Mouse (Mus musculus): ENCODE measurements around the gene Cdk19. TPM values are rescaled to one million over a fixed set of nuclear protein-coding genes. Genes with fewer than 3 reads are reported as not detected.

Cdk19 gene
- polyA plus RNA-seq, 1 experiment from 2014 or later: 7.0 TPM

- Histone ChIP-seq H3K36me3 (ENCODE audit: control insufficient read depth, insufficient read depth) (no peaks in the 10 kb centered on the region), H3K9ac (ENCODE audit: low read length) (no peak overlapping the region; the same call in 1 of the 2 replicates), H3K4me1 (ENCODE audit: control insufficient read depth, insufficient read depth, low read length) (no peaks in the 10 kb centered on the region), H3K4me3 (ENCODE audit: low read length) (no peak overlapping the region), H3K27me3 (ENCODE audit: control insufficient read depth, insufficient read depth, low read length) (no peaks in the 10 kb centered on the region), H3K27ac (ENCODE audit: low read length) (no peak overlapping the region), H3K9me3 (replicated peaks; ENCODE audit: control insufficient read depth, low read length) (0 out of 2 replicates have a peak, but pooled peaks cover 3% of the 10 kb centered on the region), H3K4me2 (ENCODE audit: low read depth, low read length) (no peak overlapping the region)
- ATAC-seq (replicated peaks; ENCODE audit: extremely low read depth, insufficient read depth, low FRiP score): no peak
- WGBS: 66% methylated on average over 3 of the region's 3 CpGs
These were observed 122.9 kb downstream of the Cdk19 start for GRCm38 (mm10) chr10:40462257-40462656.

- Histone ChIP-seq H3K27ac (ENCODE audit: low read length) (no peak overlapping the region), H3K4me2 (ENCODE audit: low read depth, low read length) (no peak overlapping the region), H3K9ac (ENCODE audit: low read length) (no peak overlapping the region), H3K9me3 (replicated peaks; ENCODE audit: control insufficient read depth, low read length) (0 out of 2 replicates have a peak, but pooled peaks cover 3% of the 10 kb centered on the region), H3K36me3 (ENCODE audit: control insufficient read depth, insufficient read depth) (no peaks in the 10 kb centered on the region), H3K4me1 (ENCODE audit: control insufficient read depth, insufficient read depth, low read length) (no peaks in the 10 kb centered on the region), H3K4me3 (ENCODE audit: low read length) (no peak overlapping the region), H3K27me3 (ENCODE audit: control insufficient read depth, insufficient read depth, low read length) (no peaks in the 10 kb centered on the region)
- WGBS: 60% methylated on average over 8 of the region's 8 CpGs
- no peak for ATAC-seq (replicated peaks; ENCODE audit: extremely low read depth, insufficient read depth, low FRiP score)
These were observed 128.0 kb downstream of the Cdk19 start for GRCm38 (mm10) chr10:40467174-40467911.

- no peak overlapping the region for H3K4me3 ChIP-seq (ENCODE audit: low read length)
- H3K4me1 ChIP-seq (ENCODE audit: control insufficient read depth, insufficient read depth, low read length): no peaks in the 10 kb centered on the region
- no peaks in the 10 kb centered on the region for H3K36me3 ChIP-seq (ENCODE audit: control insufficient read depth, insufficient read depth)
- 82% methylated on average over 1 of the region's 1 CpGs for WGBS
- H3K27ac ChIP-seq (ENCODE audit: low read length): no peak overlapping the region
- no peaks in the 10 kb centered on the region for H3K27me3 ChIP-seq (ENCODE audit: control insufficient read depth, insufficient read depth, low read length)
- ATAC-seq (replicated peaks; ENCODE audit: extremely low read depth, insufficient read depth, low FRiP score): no peak
- H3K4me2 ChIP-seq (ENCODE audit: low read depth, low read length): no peak overlapping the region
- H3K9me3 ChIP-seq (replicated peaks; ENCODE audit: control insufficient read depth, low read length): 0 out of 2 replicates have a peak, but pooled peaks cover 3% of the 10 kb centered on the region
- H3K9ac ChIP-seq (ENCODE audit: low read length): no peak overlapping the region
These were observed 128.5 kb downstream of the Cdk19 start for GRCm38 (mm10) chr10:40467912-40468254.

GRCm38 (mm10) chr10:40469145-40469544 lies 129.8 kb downstream of the Cdk19 start:
- H3K4me3 ChIP-seq (ENCODE audit: low read length): no peak overlapping the region
- H3K9me3 ChIP-seq (replicated peaks; ENCODE audit: control insufficient read depth, low read length): no peaks in the 10 kb centered on the region
- 76% methylated on average over 2 of the region's 2 CpGs for WGBS
- H3K36me3 ChIP-seq (ENCODE audit: control insufficient read depth, insufficient read depth): no peaks in the 10 kb centered on the region
- H3K9ac ChIP-seq (ENCODE audit: low read length): no peak overlapping the region
- no peak overlapping the region for H3K4me2 ChIP-seq (ENCODE audit: low read depth, low read length)
- H3K27me3 ChIP-seq (ENCODE audit: control insufficient read depth, insufficient read depth, low read length): no peaks in the 10 kb centered on the region
- H3K4me1 ChIP-seq (ENCODE audit: control insufficient read depth, insufficient read depth, low read length): no peaks in the 10 kb centered on the region
- no peak for ATAC-seq (replicated peaks; ENCODE audit: extremely low read depth, insufficient read depth, low FRiP score)
- H3K27ac ChIP-seq (ENCODE audit: low read length): no peak overlapping the region

- 55% methylated on average over 5 of the region's 5 CpGs for WGBS
- no peak overlapping the region for H3K9ac ChIP-seq (ENCODE audit: low read length)
- H3K27ac ChIP-seq (ENCODE audit: low read length): peak overlapping the region; percentile 59
- H3K4me2 ChIP-seq (ENCODE audit: low read depth, low read length): 0 out of 2 replicates have a peak overlapping the region, but pooled peaks have one; percentile 12
- no peaks in the 10 kb centered on the region for H3K9me3 ChIP-seq (replicated peaks; ENCODE audit: control insufficient read depth, low read length)
- ATAC-seq (replicated peaks; ENCODE audit: extremely low read depth, insufficient read depth, low FRiP score): peak; percentile 58; the same call in 1 of the 2 replicates
- no peak overlapping the region for H3K4me3 ChIP-seq (ENCODE audit: low read length)
- H3K36me3 ChIP-seq (ENCODE audit: control insufficient read depth, insufficient read depth): peaks cover 7% of the 10 kb centered on the region
- H3K27me3 ChIP-seq (ENCODE audit: control insufficient read depth, insufficient read depth, low read length): no peaks in the 10 kb centered on the region
- H3K4me1 ChIP-seq (ENCODE audit: control insufficient read depth, insufficient read depth, low read length): 0 out of 2 replicates have a peak, but pooled peaks cover 3% of the 10 kb centered on the region
These were observed 137.3 kb downstream of the Cdk19 start for GRCm38 (mm10) chr10:40476535-40477285.

GRCm38 (mm10) chr10:40477426-40478075 lies 138.2 kb downstream of the Cdk19 start:
- no peaks in the 10 kb centered on the region for H3K9me3 ChIP-seq (replicated peaks; ENCODE audit: control insufficient read depth, low read length)
- peaks cover 7% of the 10 kb centered on the region for H3K36me3 ChIP-seq (ENCODE audit: control insufficient read depth, insufficient read depth)
- H3K4me3 ChIP-seq (ENCODE audit: low read length): no peak overlapping the region
- WGBS: 92% methylated on average over 18 of the region's 18 CpGs
- H3K4me1 ChIP-seq (ENCODE audit: control insufficient read depth, insufficient read depth, low read length): 0 out of 2 replicates have a peak, but pooled peaks cover 3% of the 10 kb centered on the region
- no peak overlapping the region for H3K4me2 ChIP-seq (ENCODE audit: low read depth, low read length)
- ATAC-seq (replicated peaks; ENCODE audit: extremely low read depth, insufficient read depth, low FRiP score): no peak
- no peaks in the 10 kb centered on the region for H3K27me3 ChIP-seq (ENCODE audit: control insufficient read depth, insufficient read depth, low read length)
- H3K27ac ChIP-seq (ENCODE audit: low read length): peak overlapping the region; percentile 59
- H3K9ac ChIP-seq (ENCODE audit: low read length): no peak overlapping the region

- Histone ChIP-seq H3K9me3 (replicated peaks; ENCODE audit: control insufficient read depth, low read length) (no peaks in the 10 kb centered on the region), H3K4me2 (ENCODE audit: low read depth, low read length) (no peak overlapping the region), H3K4me3 (ENCODE audit: low read length) (no peak overlapping the region), H3K27ac (ENCODE audit: low read length) (no peak overlapping the region), H3K9ac (ENCODE audit: low read length) (no peak overlapping the region), H3K4me1 (ENCODE audit: control insufficient read depth, insufficient read depth, low read length) (0 out of 2 replicates have a peak, but pooled peaks cover 3% of the 10 kb centered on the region), H3K27me3 (ENCODE audit: control insufficient read depth, insufficient read depth, low read length) (no peaks in the 10 kb centered on the region), H3K36me3 (ENCODE audit: control insufficient read depth, insufficient read depth) (peaks cover 7% of the 10 kb centered on the region)
- 92% methylated on average over 3 of the region's 3 CpGs for WGBS
- ATAC-seq (replicated peaks; ENCODE audit: extremely low read depth, insufficient read depth, low FRiP score): no peak
These were observed 139.3 kb downstream of the Cdk19 start for GRCm38 (mm10) chr10:40478626-40479025.

- Histone ChIP-seq H3K4me3 (ENCODE audit: low read length) (no peak overlapping the region), H3K9me3 (replicated peaks; ENCODE audit: control insufficient read depth, low read length) (no peaks in the 10 kb centered on the region), H3K27ac (ENCODE audit: low read length) (no peak overlapping the region), H3K4me1 (ENCODE audit: control insufficient read depth, insufficient read depth, low read length) (0 out of 2 replicates have a peak, but pooled peaks cover 3% of the 10 kb centered on the region), H3K9ac (ENCODE audit: low read length) (no peak overlapping the region), H3K4me2 (ENCODE audit: low read depth, low read length) (no peak overlapping the region), H3K27me3 (ENCODE audit: control insufficient read depth, insufficient read depth, low read length) (no peaks in the 10 kb centered on the region), H3K36me3 (ENCODE audit: control insufficient read depth, insufficient read depth) (peaks cover 7% of the 10 kb centered on the region)
- 73% methylated on average over 1 of the region's 1 CpGs for WGBS
- no peak for ATAC-seq (replicated peaks; ENCODE audit: extremely low read depth, insufficient read depth, low FRiP score)
These were observed 139.9 kb downstream of the Cdk19 start for GRCm38 (mm10) chr10:40479216-40479615.

Measured in heart, embryonic 16.5 days (tissue).